Mouse (Mus musculus): Measurements from ENCODE around the gene Slamf9. TPM values are rescaled to one million over a fixed set of nuclear protein-coding genes. Genes with fewer than 3 reads are reported as not detected.

The Slamf9 gene
- polyA plus RNA-seq (2014; fragmentation: Illumina TruSeq; extraction: RNeasy Lipid Tissue Mini Kit (QIAGEN cat#74804); ENCODE audit: low replicate concordance) = 0.67 TPM

GRCm38 (mm10) chr1:172475054-172475741 is at the start of gene Slamf9:
TSS of gene Slamf9 (plus strand) at chr1:172475358.

GRCm38 (mm10) chr1:172481540-172482280 is 6.6 kb downstream of the Slamf9 start, which contains the start of gene Igsf9:
TSS of gene Igsf9 (plus strand) at chr1:172481788.

GRCm38 (mm10) chr1:172499765-172500441 is 24.7 kb downstream of the Slamf9 start, which contains the start of gene Tagln2:
TSS of gene Tagln2 (plus strand) at chr1:172500047.

DNA sequence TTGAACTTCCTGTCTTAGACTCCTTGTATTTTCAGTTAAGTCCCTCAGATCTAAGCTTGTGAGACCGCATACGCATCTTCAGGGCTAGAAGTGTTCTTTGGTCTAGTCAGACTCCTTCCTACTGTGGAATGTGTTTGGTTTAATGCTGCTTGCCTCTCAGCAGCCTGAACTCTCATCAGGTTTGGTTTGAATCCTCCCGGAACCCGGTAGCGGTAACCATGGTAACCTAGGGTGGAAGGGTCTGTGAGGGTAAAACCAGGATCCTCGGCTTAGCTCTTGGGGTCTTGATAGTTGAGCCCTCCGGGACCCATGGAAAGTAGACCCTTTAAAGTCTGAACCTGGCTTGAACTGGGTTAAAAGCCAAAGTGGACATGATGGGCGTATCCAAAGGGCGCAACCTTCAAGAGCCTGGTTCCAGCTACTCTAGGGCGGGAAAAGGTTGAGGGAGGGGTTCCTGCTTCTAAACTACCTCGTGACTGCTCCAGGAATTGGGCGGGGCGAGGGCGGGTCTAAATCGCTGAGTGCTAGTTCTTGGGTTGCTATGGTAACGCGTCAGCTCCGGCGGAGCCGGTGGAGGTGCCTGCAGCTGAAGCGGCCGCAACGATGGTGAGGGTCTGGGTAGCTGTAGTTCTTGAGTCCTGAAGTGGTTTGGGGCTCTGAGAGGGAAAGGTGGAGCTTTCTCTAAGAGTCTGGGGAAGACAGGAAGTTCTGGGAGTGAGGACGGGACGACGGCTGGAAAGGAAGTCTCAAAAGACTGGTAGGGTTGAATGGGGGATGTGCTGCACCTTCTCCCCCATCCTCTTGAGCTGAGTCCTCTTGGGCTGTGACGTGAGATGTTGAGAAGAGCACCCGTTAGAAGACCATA is 45.6 kb downstream of the Slamf9 start, which contains the start of gene Cfap45:
Cfap45 (plus strand) TSS at position 226 of the 865 bp plus-strand sequence.

Other genes with a start within 250 kb of the Slamf9 start
- not detected for gene Atp1a4, start 216.9 kb upstream of the Slamf9 start, polyA plus RNA-seq (2014; fragmentation: Illumina TruSeq; extraction: RNeasy Lipid Tissue Mini Kit (QIAGEN cat#74804); ENCODE audit: low replicate concordance)
- gene Igsf8, start 213.7 kb upstream of the Slamf9 start, polyA plus RNA-seq (2014; fragmentation: Illumina TruSeq; extraction: RNeasy Lipid Tissue Mini Kit (QIAGEN cat#74804); ENCODE audit: low replicate concordance) = 0.30 TPM
- gene Atp1a2, start 177.3 kb upstream of the Slamf9 start, polyA plus RNA-seq (2014; fragmentation: Illumina TruSeq; extraction: RNeasy Lipid Tissue Mini Kit (QIAGEN cat#74804); ENCODE audit: low replicate concordance) = 3.0 TPM
- gene Kcnj9, start 146.0 kb upstream of the Slamf9 start, polyA plus RNA-seq (2014; fragmentation: Illumina TruSeq; extraction: RNeasy Lipid Tissue Mini Kit (QIAGEN cat#74804); ENCODE audit: low replicate concordance) = not detected
- gene Kcnj10, start 134.1 kb upstream of the Slamf9 start, polyA plus RNA-seq (2014; fragmentation: Illumina TruSeq; extraction: RNeasy Lipid Tissue Mini Kit (QIAGEN cat#74804); ENCODE audit: low replicate concordance) = 3.3 TPM
- gene Pigm, start 98.8 kb upstream of the Slamf9 start, polyA plus RNA-seq (2014; fragmentation: Illumina TruSeq; extraction: RNeasy Lipid Tissue Mini Kit (QIAGEN cat#74804); ENCODE audit: low replicate concordance) = 25.7 TPM
- 3.3 TPM for gene Igsf9, start 6.4 kb downstream of the Slamf9 start, polyA plus RNA-seq (2014; fragmentation: Illumina TruSeq; extraction: RNeasy Lipid Tissue Mini Kit (QIAGEN cat#74804); ENCODE audit: low replicate concordance)
- 38.2 TPM for gene Tagln2, start 24.7 kb downstream of the Slamf9 start, polyA plus RNA-seq (2014; fragmentation: Illumina TruSeq; extraction: RNeasy Lipid Tissue Mini Kit (QIAGEN cat#74804); ENCODE audit: low replicate concordance)
- gene Cfap45, start 45.4 kb downstream of the Slamf9 start, polyA plus RNA-seq (2014; fragmentation: Illumina TruSeq; extraction: RNeasy Lipid Tissue Mini Kit (QIAGEN cat#74804); ENCODE audit: low replicate concordance) = not detected
- gene Vsig8, start 80.6 kb downstream of the Slamf9 start, polyA plus RNA-seq (2014; fragmentation: Illumina TruSeq; extraction: RNeasy Lipid Tissue Mini Kit (QIAGEN cat#74804); ENCODE audit: low replicate concordance) = not detected
- 2.0 TPM for gene Slamf8, start 115.2 kb downstream of the Slamf9 start, polyA plus RNA-seq (2014; fragmentation: Illumina TruSeq; extraction: RNeasy Lipid Tissue Mini Kit (QIAGEN cat#74804); ENCODE audit: low replicate concordance)
- not detected for gene Fcrl6, start 127.2 kb downstream of the Slamf9 start, polyA plus RNA-seq (2014; fragmentation: Illumina TruSeq; extraction: RNeasy Lipid Tissue Mini Kit (QIAGEN cat#74804); ENCODE audit: low replicate concordance)
- gene Dusp23, start 157.6 kb downstream of the Slamf9 start, polyA plus RNA-seq (2014; fragmentation: Illumina TruSeq; extraction: RNeasy Lipid Tissue Mini Kit (QIAGEN cat#74804); ENCODE audit: low replicate concordance) = 2.3 TPM
- gene Crp, start 222.7 kb downstream of the Slamf9 start, polyA plus RNA-seq (2014; fragmentation: Illumina TruSeq; extraction: RNeasy Lipid Tissue Mini Kit (QIAGEN cat#74804); ENCODE audit: low replicate concordance) = 4.2 TPM